Mouse (Mus musculus): ENCODE data around the gene Zfp692. TPM values are rescaled to one million over a fixed set of nuclear protein-coding genes. Genes with fewer than 3 reads are reported as not detected.

Gene Zfp692
- polyA plus RNA-seq, 2 experiments: 18.3 to 66.0 TPM

DNA sequence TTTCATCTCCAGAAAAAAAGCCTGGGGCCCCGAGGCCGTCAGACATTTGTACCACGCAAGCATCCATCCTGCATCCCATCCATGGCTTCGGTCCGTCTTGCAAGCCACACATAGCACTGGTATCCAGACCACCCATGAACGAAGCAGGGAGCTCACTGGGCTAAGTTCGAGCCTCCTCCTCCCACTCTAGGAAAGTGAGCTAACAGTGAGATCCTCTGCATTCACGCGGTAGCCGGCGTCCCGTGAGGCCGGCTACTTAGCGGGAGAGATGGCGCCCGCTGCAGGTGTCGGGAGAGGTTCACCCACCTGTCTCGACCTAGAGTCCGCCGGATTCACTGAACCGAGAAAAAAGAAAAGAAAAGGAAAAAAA lies 23.0 kb downstream of the Zfp692 start:
- H3K4me3 ChIP-seq (replicated peaks; ENCODE audit: low read length): peak overlapping the region; percentile 79
- peak; percentile 12 for DNase-seq (ENCODE audit: low spot score)
- H3K36me3 ChIP-seq (ENCODE audit: control insufficient read depth, insufficient read depth, low read length): peaks cover 34% of the 10 kb centered on the region
- peak overlapping the region; percentile 60 for H3K4me2 ChIP-seq (replicated peaks; ENCODE audit: low read depth, low read length, severe bottlenecking)
- no peak for TF ChIP-seq POLR2A (IDR thresholded peaks at IDR 0.05; ENCODE audit: borderline replicate concordance, extremely low read depth, insufficient read depth, insufficient read length)
- H3K27ac ChIP-seq (replicated peaks; ENCODE audit: low read depth, low read length): peak overlapping the region; percentile 67
- no peaks in the 10 kb centered on the region for H3K9me3 ChIP-seq (ENCODE audit: control insufficient read depth, low read length)
- WGBS: under 1% methylated on average over 21 of the region's 21 CpGs
- 0 out of 2 replicates have a peak, but pooled peaks have one; percentile 5 for ATAC-seq (ENCODE audit: low FRiP score, low read depth)
- H3K27me3 ChIP-seq (ENCODE audit: control insufficient read depth, insufficient read depth, low read length): no peaks in the 10 kb centered on the region
- peaks cover 12% of the 10 kb centered on the region for H3K4me1 ChIP-seq (ENCODE audit: control insufficient read depth, insufficient read depth, low read length)
- H3K9ac ChIP-seq (ENCODE audit: low read depth, low read length, severe bottlenecking): peak overlapping the region; percentile 77

DNA sequence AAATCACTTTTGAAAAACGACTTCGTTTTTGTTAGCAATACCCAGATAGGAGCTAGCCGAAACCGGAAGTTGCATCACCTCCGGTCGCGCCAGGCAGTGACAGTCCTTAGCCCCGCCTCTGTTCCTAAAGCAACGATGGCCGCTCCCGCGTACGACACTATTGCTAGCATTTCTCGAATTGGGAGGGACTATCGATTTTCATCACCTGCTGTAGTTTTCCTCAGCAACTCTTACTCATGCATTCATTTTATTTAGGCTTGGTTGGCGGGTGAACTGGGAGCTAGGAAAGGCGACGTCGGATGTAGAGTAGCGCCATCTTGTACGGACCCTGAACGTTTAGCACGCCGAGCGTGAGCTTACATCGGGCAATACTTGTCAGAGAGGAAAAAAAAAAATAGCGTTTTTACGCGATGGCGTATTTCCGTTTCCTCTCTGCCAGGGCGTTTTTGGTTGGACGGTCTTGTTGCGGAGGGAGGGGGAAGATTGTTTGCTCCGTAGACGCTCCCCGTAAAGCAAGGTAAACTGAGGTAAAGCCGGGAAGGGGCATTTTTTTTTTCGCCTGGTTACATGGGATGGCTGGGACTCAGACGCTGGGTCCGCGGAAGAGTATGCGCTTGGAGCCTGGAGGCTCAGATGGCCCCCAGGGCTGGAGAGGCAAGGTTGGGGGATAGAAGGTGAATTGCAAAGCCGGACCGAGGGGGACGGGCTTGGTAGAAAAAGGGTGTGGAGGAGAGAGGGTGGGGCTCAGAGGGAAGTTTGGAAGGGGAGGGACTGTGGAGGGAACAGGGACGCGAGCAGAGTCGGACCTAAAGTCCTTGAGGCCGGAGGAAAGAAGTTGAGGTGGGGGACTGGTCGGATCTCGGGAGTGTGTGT lies 23.6 kb downstream of the Zfp692 start, which contains the start of the genes Zfp672 and Sh3bp5l:
Zfp672 (minus strand) TSS at position 64 of the 873 bp plus-strand sequence.
Sh3bp5l (plus strand) TSS at position 449 of the 873 bp plus-strand sequence.
- Histone ChIP-seq H3K9ac (ENCODE audit: low read depth, low read length, severe bottlenecking) (peak within 1 kb of the TSS; percentile 77), H3K27me3 (ENCODE audit: control insufficient read depth, insufficient read depth, low read length) (no peaks in the 10 kb centered on the region), H3K27ac (replicated peaks; ENCODE audit: low read depth, low read length) (peak within 1 kb of the TSS; percentile 67), H3K4me2 (replicated peaks; ENCODE audit: low read depth, low read length, severe bottlenecking) (peak within 1 kb of the TSS; percentile 60), H3K36me3 (ENCODE audit: control insufficient read depth, insufficient read depth, low read length) (peaks cover 36% of the 10 kb centered on the region), H3K4me1 (ENCODE audit: control insufficient read depth, insufficient read depth, low read length) (peaks cover 12% of the 10 kb centered on the region), H3K9me3 (ENCODE audit: control insufficient read depth, low read length) (no peaks in the 10 kb centered on the region), H3K4me3 (replicated peaks; ENCODE audit: low read length) (peak within 1 kb of the TSS; percentile 79)
- WGBS: 3% methylated on average over 52 of the region's 52 CpGs
- TF ChIP-seq POLR2A (IDR thresholded peaks at IDR 0.05; ENCODE audit: borderline replicate concordance, extremely low read depth, insufficient read depth, insufficient read length): peak; percentile 65; the same call in 1 of the 2 replicates
- ATAC-seq (ENCODE audit: low FRiP score, low read depth) (peak; percentile 95), DNase-seq (ENCODE audit: low spot score) (peak; percentile 98)

DNA sequence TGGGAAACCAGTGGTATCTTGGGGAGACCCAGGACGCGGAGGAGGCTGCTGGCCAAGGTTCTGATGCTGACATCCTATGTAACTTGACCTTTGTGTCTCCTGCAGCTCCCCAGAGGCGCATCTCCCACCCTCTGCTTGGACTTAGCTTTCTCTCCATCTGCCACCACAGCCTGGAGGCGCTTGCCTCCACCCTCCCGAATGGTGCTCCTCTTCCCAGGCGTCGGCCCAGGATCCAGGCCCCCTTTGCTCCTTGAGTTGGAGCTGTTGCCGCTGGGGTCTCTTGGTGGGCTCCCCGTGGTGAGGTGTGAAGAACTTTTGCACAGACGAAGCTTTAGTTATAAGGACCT lies 24.3 kb downstream of the Zfp692 start:
- WGBS: 21% methylated on average over 10 of the region's 10 CpGs
- Histone ChIP-seq H3K4me3 (replicated peaks; ENCODE audit: low read length) (peak overlapping the region; percentile 79), H3K4me1 (ENCODE audit: control insufficient read depth, insufficient read depth, low read length) (peaks cover 12% of the 10 kb centered on the region), H3K27ac (replicated peaks; ENCODE audit: low read depth, low read length) (0 out of 2 replicates have a peak overlapping the region, but pooled peaks have one; percentile 65), H3K9me3 (ENCODE audit: control insufficient read depth, low read length) (no peaks in the 10 kb centered on the region), H3K4me2 (replicated peaks; ENCODE audit: low read depth, low read length, severe bottlenecking) (peak overlapping the region; percentile 60), H3K27me3 (ENCODE audit: control insufficient read depth, insufficient read depth, low read length) (no peaks in the 10 kb centered on the region), H3K9ac (ENCODE audit: low read depth, low read length, severe bottlenecking) (peak overlapping the region; percentile 77), H3K36me3 (ENCODE audit: control insufficient read depth, insufficient read depth, low read length) (peaks cover 40% of the 10 kb centered on the region)
- ATAC-seq (ENCODE audit: low FRiP score, low read depth): no peak
- TF ChIP-seq POLR2A (IDR thresholded peaks at IDR 0.05; ENCODE audit: borderline replicate concordance, extremely low read depth, insufficient read depth, insufficient read length): no peak
- no peak for DNase-seq (ENCODE audit: low spot score)

DNA sequence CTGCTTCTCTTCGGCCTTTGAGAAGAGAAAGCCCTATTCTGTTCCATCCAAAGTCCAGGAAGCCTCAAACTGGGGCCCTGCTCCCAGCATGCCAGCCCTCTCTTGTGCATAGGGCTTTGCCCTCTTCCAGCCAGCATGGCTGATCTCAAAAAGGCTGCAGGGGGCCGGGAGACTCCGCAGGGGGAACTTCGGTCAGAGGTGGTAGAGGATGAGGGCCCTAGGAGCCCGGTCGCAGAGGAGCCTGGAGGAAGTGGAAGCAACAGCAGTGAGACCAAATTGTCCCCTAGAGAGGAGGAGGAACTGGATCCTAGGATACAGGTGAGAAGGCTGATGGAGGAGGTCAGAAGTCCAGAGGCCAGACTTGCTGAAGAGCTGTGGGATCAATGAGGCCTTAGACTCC lies 24.7 kb downstream of the Zfp692 start:
- ATAC-seq (ENCODE audit: low FRiP score, low read depth) (no peak), DNase-seq (ENCODE audit: low spot score) (no peak)
- Histone ChIP-seq H3K27ac (replicated peaks; ENCODE audit: low read depth, low read length) (no peak overlapping the region), H3K27me3 (ENCODE audit: control insufficient read depth, insufficient read depth, low read length) (no peaks in the 10 kb centered on the region), H3K4me2 (replicated peaks; ENCODE audit: low read depth, low read length, severe bottlenecking) (peak overlapping the region; percentile 60), H3K9me3 (ENCODE audit: control insufficient read depth, low read length) (no peaks in the 10 kb centered on the region), H3K4me3 (replicated peaks; ENCODE audit: low read length) (peak overlapping the region; percentile 79), H3K4me1 (ENCODE audit: control insufficient read depth, insufficient read depth, low read length) (peaks cover 12% of the 10 kb centered on the region), H3K9ac (ENCODE audit: low read depth, low read length, severe bottlenecking) (peak overlapping the region; percentile 77), H3K36me3 (ENCODE audit: control insufficient read depth, insufficient read depth, low read length) (peaks cover 44% of the 10 kb centered on the region)
- WGBS: 85% methylated on average over 6 of the region's 6 CpGs
- no peak for TF ChIP-seq POLR2A (IDR thresholded peaks at IDR 0.05; ENCODE audit: borderline replicate concordance, extremely low read depth, insufficient read depth, insufficient read length)

DNA sequence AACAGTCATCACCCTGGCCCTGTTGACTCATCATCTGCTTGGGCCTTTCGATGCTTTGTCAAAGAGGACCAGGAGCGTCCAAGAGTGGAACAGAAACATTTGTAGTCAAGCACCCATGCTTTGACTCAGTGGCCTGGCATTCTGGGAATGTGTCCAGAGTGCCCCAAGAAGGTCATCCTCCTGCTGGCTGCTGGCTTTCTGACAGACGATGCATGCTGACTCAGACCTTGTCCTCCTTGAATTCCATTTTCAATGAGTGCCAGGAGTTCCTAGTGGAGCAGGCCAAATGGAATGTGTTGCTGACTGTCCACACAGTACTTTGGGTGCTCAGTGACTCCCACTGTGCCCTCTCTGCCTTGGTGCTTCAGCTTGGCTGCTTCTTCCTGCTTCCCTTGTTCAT lies 27.9 kb downstream of the Zfp692 start:
- no peak for TF ChIP-seq POLR2A (IDR thresholded peaks at IDR 0.05; ENCODE audit: borderline replicate concordance, extremely low read depth, insufficient read depth, insufficient read length)
- H3K9me3 ChIP-seq (ENCODE audit: control insufficient read depth, low read length): no peaks in the 10 kb centered on the region
- H3K4me2 ChIP-seq (replicated peaks; ENCODE audit: low read depth, low read length, severe bottlenecking): no peak overlapping the region
- ATAC-seq (ENCODE audit: low FRiP score, low read depth): no peak
- no peak overlapping the region for H3K4me3 ChIP-seq (replicated peaks; ENCODE audit: low read length)
- H3K36me3 ChIP-seq (ENCODE audit: control insufficient read depth, insufficient read depth, low read length): peaks cover 61% of the 10 kb centered on the region
- no peak for DNase-seq (ENCODE audit: low spot score)
- H3K27ac ChIP-seq (replicated peaks; ENCODE audit: low read depth, low read length): no peak overlapping the region
- no peak overlapping the region for H3K9ac ChIP-seq (ENCODE audit: low read depth, low read length, severe bottlenecking)
- no peaks in the 10 kb centered on the region for H3K27me3 ChIP-seq (ENCODE audit: control insufficient read depth, insufficient read depth, low read length)
- 89% methylated on average over 3 of the region's 3 CpGs for WGBS
- H3K4me1 ChIP-seq (ENCODE audit: control insufficient read depth, insufficient read depth, low read length): peaks cover 6% of the 10 kb centered on the region

All from limb, embryonic 14.5 days (tissue).